Mouse (Mus musculus) T-cell, adult 2 months (primary cell): ENCODE data around the gene Tspan4.
A peak's percentile ranks its signal among the peaks of the same experiment; 100 is the strongest.

Experiments
- DNase-seq: peaks from one replicate; pipeline ENCODE4 v3.0.0; 2022; ENCODE audit warnings: low spot score

Gene Tspan4

GRCm38 (mm10) chr7:141508160-141508559 lies 33.1 kb downstream of the Tspan4 start:
- no peak for DNase-seq

GRCm38 (mm10) chr7:141510196-141510595 lies 35.2 kb downstream of the Tspan4 start:
- DNase-seq = no peak

GRCm38 (mm10) chr7:141510681-141511191 lies 35.7 kb downstream of the Tspan4 start:
- DNase-seq = no peak

- DNase-seq = no peak
Measured at GRCm38 (mm10) chr7:141517638-141518037, 42.6 kb downstream of the Tspan4 start.

- DNase-seq = no peak
Measured at GRCm38 (mm10) chr7:141518296-141518695, 43.3 kb downstream of the Tspan4 start.

GRCm38 (mm10) chr7:141518926-141519325 lies 43.9 kb downstream of the Tspan4 start:
- no peak for DNase-seq

GRCm38 (mm10) chr7:141519795-141520194 lies 44.8 kb downstream of the Tspan4 start:
- no peak for DNase-seq

- no peak for DNase-seq
Measured at GRCm38 (mm10) chr7:141523007-141523406, 48.0 kb downstream of the Tspan4 start.

- no peak for DNase-seq
Measured at GRCm38 (mm10) chr7:141524271-141524670, 49.2 kb downstream of the Tspan4 start.

- peak; percentile 59 for DNase-seq
Measured at GRCm38 (mm10) chr7:141524760-141525579, 49.9 kb downstream of the Tspan4 start.

GRCm38 (mm10) chr7:141525580-141525925 lies 50.5 kb downstream of the Tspan4 start:
- DNase-seq = no peak

GRCm38 (mm10) chr7:141535570-141535969 lies 60.5 kb downstream of the Tspan4 start:
- no peak for DNase-seq

GRCm38 (mm10) chr7:141538852-141539555 lies 64.0 kb downstream of the Tspan4 start:
- no peak for DNase-seq

- peak; percentile 97 for DNase-seq
Measured at GRCm38 (mm10) chr7:141539556-141540311, 64.7 kb downstream of the Tspan4 start, which contains the start of gene Chid1. Chid1 (minus strand) TSS chr7:141539857.

- DNase-seq = no peak
Measured at GRCm38 (mm10) chr7:141540312-141541081, 65.5 kb downstream of the Tspan4 start.

- DNase-seq = no peak
Measured at GRCm38 (mm10) chr7:141541681-141542080, 66.6 kb downstream of the Tspan4 start.

- DNase-seq = no peak
Measured at GRCm38 (mm10) chr7:141542588-141542987, 67.5 kb downstream of the Tspan4 start.
